Mouse (Mus musculus): ENCODE results near the gene Mindy4. TPM values are rescaled to one million over a fixed set of nuclear protein-coding genes. Genes with fewer than 3 reads are reported as not detected.

The Mindy4 gene
- total RNA-seq, 2 experiments from 2014 or later = 12.6 to 13.0 TPM

GRCm38 (mm10) chr6:55353711-55354445 lies 150.7 kb downstream of the Mindy4 start:
- intact Hi-C loops (cut with DNase I) = no loop called here
- no peak for DNase-seq (ENCODE audit: low spot score in 2 of 2)

DNA sequence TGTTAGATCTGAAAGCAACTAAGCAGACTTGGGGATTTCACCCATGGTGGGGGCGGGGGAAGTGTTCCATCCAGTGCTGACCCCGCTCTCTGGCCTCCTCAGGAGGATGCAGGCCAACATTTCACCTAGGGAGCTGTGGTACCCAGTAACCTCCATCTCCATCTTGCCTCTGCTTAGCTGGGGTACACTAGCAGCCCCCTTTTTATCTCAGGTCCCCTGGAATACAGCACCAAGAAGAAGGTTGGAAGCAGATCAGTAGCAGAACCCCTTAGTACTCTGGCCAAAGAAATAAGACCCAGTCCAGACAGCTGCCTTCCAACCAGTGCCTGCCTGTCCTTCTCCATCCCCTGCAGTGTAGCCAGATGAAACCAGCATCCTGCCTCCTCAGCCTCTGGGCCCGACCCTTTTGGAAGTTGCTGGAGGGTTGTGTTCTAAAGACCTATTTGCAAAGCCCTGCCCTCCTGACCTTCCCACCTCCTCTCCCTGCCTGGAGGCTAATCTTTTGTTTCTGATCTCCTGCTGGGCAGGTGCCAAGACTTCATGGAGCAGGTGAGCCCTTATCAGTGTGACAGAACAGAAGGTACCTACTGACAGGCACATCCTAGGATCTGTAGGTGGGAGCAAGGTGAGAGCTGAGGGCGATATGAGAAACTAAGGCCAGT lies 151.4 kb downstream of the Mindy4 start:
- intact Hi-C loops (cut with DNase I) = no loop called here
- no peak for DNase-seq (ENCODE audit: low spot score in 2 of 2)

- DNase-seq (ENCODE audit: low spot score in 2 of 2) = no peak
- intact Hi-C loops (cut with DNase I) = no loop called here
These were observed 152.4 kb downstream of the Mindy4 start for GRCm38 (mm10) chr6:55355575-55355974.

DNA sequence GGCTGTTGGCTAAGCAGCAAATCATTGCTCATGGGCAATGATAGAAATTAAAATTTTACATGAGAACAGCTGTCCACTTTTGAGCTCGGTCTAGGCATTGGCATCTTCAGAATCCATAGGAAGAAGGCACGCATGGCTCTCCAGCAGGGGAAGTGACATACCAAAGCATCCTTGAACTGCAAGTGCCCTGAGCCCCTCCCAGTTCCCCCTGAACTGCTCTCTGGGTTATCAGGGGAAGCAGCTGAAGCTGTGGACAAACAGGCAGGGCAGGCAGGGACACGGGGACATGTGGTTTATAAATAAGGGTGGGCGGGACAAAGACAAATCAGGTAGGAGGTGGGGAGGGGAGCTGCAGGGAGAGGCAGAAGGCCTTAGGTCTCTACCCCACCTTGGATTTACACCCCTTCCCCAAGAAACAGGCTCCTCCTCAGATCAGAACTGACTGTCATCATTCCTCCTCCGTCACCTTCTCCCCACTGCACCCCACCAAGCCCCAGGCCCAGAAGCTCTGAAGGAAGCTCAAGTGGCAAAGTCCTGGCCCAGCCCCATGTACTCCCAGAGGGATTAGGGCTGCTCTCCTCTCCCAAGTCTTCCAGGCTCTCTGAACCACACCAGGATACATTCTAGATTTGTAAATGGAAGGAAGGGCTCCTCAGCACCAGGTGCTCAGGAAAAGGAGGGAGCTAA lies 153.0 kb downstream of the Mindy4 start:
- intact Hi-C loops (cut with DNase I) = no loop called here

GRCm38 (mm10) chr6:55356976-55357635 lies 153.9 kb downstream of the Mindy4 start:
- DNase-seq (ENCODE audit: low spot score in 2 of 2) = no peak
- intact Hi-C loops (cut with DNase I) = no loop called here

More for the DNA sequence above, 153.0 kb downstream of the Mindy4 start:
- no peak for DNase-seq (ENCODE audit: low spot score in 2 of 2)

DNA sequence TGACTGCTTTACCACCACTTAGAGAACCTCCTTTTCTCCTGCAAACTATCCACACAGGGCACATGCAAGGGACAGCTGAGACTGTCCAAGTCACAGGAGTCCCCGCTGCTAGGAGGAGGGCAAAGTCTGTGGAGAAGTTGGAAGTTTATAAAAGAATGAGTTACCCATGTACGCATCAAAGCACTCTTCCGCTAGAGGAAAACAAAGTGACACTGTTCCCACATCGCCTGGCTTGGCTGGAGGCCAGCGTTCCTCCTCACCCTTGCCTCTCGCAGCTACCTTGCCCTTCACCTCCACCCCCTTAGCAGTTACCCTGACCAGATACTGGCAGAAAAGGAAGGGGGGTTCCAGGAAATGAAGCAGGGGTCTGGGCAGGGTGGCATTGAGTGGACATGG lies 154.5 kb downstream of the Mindy4 start:
- DNase-seq (ENCODE audit: low spot score in 2 of 2) = no peak
- intact Hi-C loops (cut with DNase I) = no loop called here

DNA sequence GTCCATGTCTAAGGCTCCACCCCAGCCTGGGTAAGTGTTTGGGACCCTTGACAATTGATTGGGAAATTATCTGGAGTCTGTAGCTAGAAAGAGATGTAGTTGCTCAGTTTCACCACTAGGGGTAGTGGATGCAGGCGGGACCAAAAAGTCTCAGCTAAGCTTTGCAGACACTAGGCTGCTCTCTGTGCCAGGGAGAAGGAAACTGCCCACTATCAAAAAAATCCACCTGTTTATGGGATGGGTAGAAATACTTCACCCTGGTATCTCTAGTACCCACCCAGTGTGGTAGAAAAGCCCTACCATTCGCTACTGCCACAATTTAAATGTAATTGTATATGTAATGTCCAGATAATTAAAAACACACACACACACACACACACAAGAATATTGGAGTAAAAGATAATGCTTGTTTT lies 155.6 kb downstream of the Mindy4 start:
- DNase-seq (ENCODE audit: low spot score in 2 of 2) = no peak
- intact Hi-C loops (cut with DNase I) = no loop called here

- intact Hi-C loops (cut with DNase I) = no loop called here
- no peak for DNase-seq (ENCODE audit: low spot score in 2 of 2)
These were observed 159.5 kb downstream of the Mindy4 start for GRCm38 (mm10) chr6:55362663-55363062.

DNA sequence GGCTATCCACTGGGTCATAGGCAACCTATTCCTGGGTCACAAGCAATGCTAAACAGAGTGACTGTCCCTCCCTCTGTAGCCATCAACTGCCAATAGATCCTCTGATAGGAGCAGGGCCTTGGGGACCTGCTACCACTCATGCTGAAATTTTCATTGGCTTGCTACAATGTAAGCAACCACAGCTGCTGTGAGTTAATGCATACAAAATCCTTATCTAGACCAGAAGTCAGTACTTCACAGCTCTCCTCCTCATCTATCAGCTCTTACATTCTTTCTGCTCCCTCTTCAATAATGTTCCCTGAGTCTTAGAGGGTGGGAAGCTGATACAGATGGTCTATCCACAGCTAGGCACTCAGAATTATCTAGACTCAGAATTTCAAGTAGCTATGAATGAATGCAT lies 163.9 kb downstream of the Mindy4 start:
- DNase-seq (ENCODE audit: low spot score in 2 of 2) = peak in 1 of 2 experiments; percentile 24
- intact Hi-C loops (cut with DNase I) = no loop called here

Small RNA genes within 50 kb of the gene (microRNA-seq; reads per million reads assigned to microRNA genes)
- 0 reads per million in 2 experiments for gene Gm25458

Other genes with a start within 250 kb of the Mindy4 start
- 1 to 10 TPM; 3.2 to 3.8 TPM for gene Nod1, start 230.8 kb upstream of the Mindy4 start, total RNA-seq (2021)
- 10 to 100 TPM; 25.9 to 31.7 TPM for gene Ggct, start 210.4 kb upstream of the Mindy4 start, total RNA-seq (2021)
- 100 to 1,000 TPM; 140 to 143 TPM for gene Gars, start 165.4 kb upstream of the Mindy4 start, total RNA-seq (2021)
- 1 to 10 TPM; 2.6 to 3.1 TPM for gene Crhr2, start 70.4 kb upstream of the Mindy4 start, total RNA-seq (2021)
- gene Inmt, start 28.3 kb upstream of the Mindy4 start, total RNA-seq (2021) = 1 to 10 TPM; 1.0 to 1.6 TPM
- gene Aqp1, start 133.0 kb downstream of the Mindy4 start, total RNA-seq (2021) = 1 to 10 TPM; 1.3 to 2.5 TPM
- not detected for gene Ghrhr, start 172.9 kb downstream of the Mindy4 start, total RNA-seq (2021)
- 100 to 1,000 TPM; 108 to 116 TPM for gene Adcyap1r1, start 248.6 kb downstream of the Mindy4 start, total RNA-seq (2021)

Measured in left cerebral cortex, postnatal 25 days (tissue).